Mouse (Mus musculus) right cerebral cortex, adult 2 months (tissue): Measurements from ENCODE around the gene Myd88.

Source experiments
- DNase-seq, 2 experiments: peaks; one replicate each; pipeline ENCODE4 v3.0.0; 2021 to 2022; ENCODE audit warnings: low spot score in 2 of 2

The Myd88 gene

DNA sequence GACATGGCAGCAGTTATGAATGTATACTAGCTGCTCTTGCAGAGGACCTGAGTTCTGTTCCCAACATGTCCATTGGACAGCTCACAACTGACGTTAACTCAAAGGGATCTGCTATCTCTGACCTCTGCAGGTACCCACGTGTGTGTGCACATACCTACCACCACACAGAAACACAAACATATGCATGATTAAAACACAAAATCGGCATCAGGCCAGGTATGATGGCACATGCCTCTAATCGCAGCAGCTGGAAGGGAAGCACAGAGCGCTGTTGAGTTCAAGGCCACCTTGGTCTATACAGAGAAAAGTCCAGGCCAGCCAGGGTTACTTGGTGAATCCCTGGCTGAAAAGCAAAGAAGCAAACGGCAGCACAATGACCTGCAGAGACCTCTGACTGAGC, 43.5 kb downstream of the Myd88 start:
- no peak for DNase-seq

GRCm38 (mm10) chr9:119290791-119291190, 50.4 kb downstream of the Myd88 start:
- DNase-seq, result no peak
